Mouse (Mus musculus) layer of hippocampus, adult 18-20 months (tissue): ENCODE measurements around the gene Grm1. TPM values are rescaled to one million over a fixed set of nuclear protein-coding genes. Genes with fewer than 3 reads are reported as not detected.

ENCODE experiments used
- DNase-seq, 2 experiments: peaks; one replicate each; pipeline ENCODE4 v3.0.0; 2022; ENCODE audit warnings: low spot score in 2 of 2
- total RNA-seq, 2 experiments: library from RNA; stranded (reverse); gene quantifications; 2 replicates each; pipeline ENCODE4 v1.2.3; 2021

Gene Grm1
- total RNA-seq, 2 experiments from 2014 or later, result 65.2 to 65.7 TPM

GRCm38 (mm10) chr10:10835406-10835805 is 246.8 kb downstream of the Grm1 start:
- DNase-seq, result no peak

GRCm38 (mm10) chr10:10834828-10835227 is 247.3 kb downstream of the Grm1 start:
- no peak for DNase-seq

GRCm38 (mm10) chr10:10831141-10831540 is 251.0 kb downstream of the Grm1 start:
- DNase-seq, result peak in 1 of 2 experiments; percentile 75

GRCm38 (mm10) chr10:10827308-10827707 is 254.8 kb downstream of the Grm1 start:
- DNase-seq, result no peak

- DNase-seq, result no peak
Observed at GRCm38 (mm10) chr10:10818061-10818460, 264.1 kb downstream of the Grm1 start.

- DNase-seq, result no peak
Observed at GRCm38 (mm10) chr10:10814631-10815216, 267.4 kb downstream of the Grm1 start.

- peak; percentile 64 to 76 for DNase-seq
Observed at GRCm38 (mm10) chr10:10812750-10813711, 269.1 kb downstream of the Grm1 start.

GRCm38 (mm10) chr10:10809777-10810176 is 272.4 kb downstream of the Grm1 start:
- no peak for DNase-seq

GRCm38 (mm10) chr10:10795321-10795720 is 286.8 kb downstream of the Grm1 start:
- DNase-seq, result no peak

GRCm38 (mm10) chr10:10790458-10790857 is 291.7 kb downstream of the Grm1 start:
- no peak for DNase-seq

- no peak for DNase-seq
Observed at GRCm38 (mm10) chr10:10789967-10790366, 292.2 kb downstream of the Grm1 start.

- no peak for DNase-seq
Observed at GRCm38 (mm10) chr10:10787906-10788416, 294.2 kb downstream of the Grm1 start.

- no peak for DNase-seq
Observed at GRCm38 (mm10) chr10:10785122-10785521, 297.0 kb downstream of the Grm1 start.

- DNase-seq, result no peak
Observed at GRCm38 (mm10) chr10:10774827-10775226, 307.3 kb downstream of the Grm1 start.

GRCm38 (mm10) chr10:10763015-10763414 is 319.1 kb downstream of the Grm1 start:
- DNase-seq, result no peak

- no peak for DNase-seq
Observed at GRCm38 (mm10) chr10:10761274-10761673, 320.9 kb downstream of the Grm1 start.

- DNase-seq, result no peak
Observed at GRCm38 (mm10) chr10:10760801-10761200, 321.4 kb downstream of the Grm1 start.

GRCm38 (mm10) chr10:10751033-10751432 is 331.1 kb downstream of the Grm1 start:
- peak; percentile 27 to 55 for DNase-seq

- no peak for DNase-seq
Observed at GRCm38 (mm10) chr10:10744097-10744496, 338.1 kb downstream of the Grm1 start.

GRCm38 (mm10) chr10:10742172-10742571 is 340.0 kb downstream of the Grm1 start:
- no peak for DNase-seq

- no peak for DNase-seq
Observed at GRCm38 (mm10) chr10:10741314-10741713, 340.8 kb downstream of the Grm1 start.

- no peak for DNase-seq
Observed at GRCm38 (mm10) chr10:10740729-10741128, 341.4 kb downstream of the Grm1 start.
